In genomic region chr4:148744053-148744452, GRCm38 (mm10) we compare ENCODE assay signal across 20 mouse cellular contexts.
DNase-seq lines count a peak whose midpoint lies in the region; ATAC-seq lines count a peak whose summit lies in the region.
"Had no signal": no experiment of that assay in that cellular context is flagged by ENCODE, and none has a peak within 500 bp of the region (broad histone marks: within the 10 kb centered on the region; RNA-seq: fewer than 3 reads in every experiment).

No protein-coding gene starts in this region.

- 42% methylated on average over 8 of the region's 8 CpGs for WGBS in neural tube, embryonic 11.5 days
- 44% methylated on average over 8 of the region's 8 CpGs for WGBS in hindbrain, embryonic 16.5 days

- no peak overlapping the region for H3K4me2 ChIP-seq in neural tube, embryonic 11.5 days (ENCODE audit: low read depth)
- no peak overlapping the region for H3K4me2 ChIP-seq in hindbrain, embryonic 16.5 days (ENCODE audit: low read length)
- H3K4me2 ChIP-seq: intestine, embryonic 15.5 days; liver, embryonic 11.5 days had no signal

- H3K9me3 ChIP-seq in neural tube, embryonic 11.5 days (ENCODE audit: control insufficient read depth, low read length), result no peaks in the 10 kb centered on the region
- no peaks in the 10 kb centered on the region for H3K9me3 ChIP-seq in hindbrain, embryonic 16.5 days (ENCODE audit: control insufficient read depth, low read length)
- H3K9me3 ChIP-seq: embryonic facial prominence, embryonic 13.5 days; forebrain, embryonic 15.5 days; heart, embryonic 12.5 days; intestine, embryonic 15.5 days; kidney, embryonic 15.5 days had no signal

- no peak overlapping the region for H3K4me3 ChIP-seq in neural tube, embryonic 11.5 days (ENCODE audit: low read depth, low read length)
- no peak overlapping the region for H3K4me3 ChIP-seq in hindbrain, embryonic 16.5 days (ENCODE audit: low read length)
- H3K4me3 ChIP-seq: embryonic facial prominence, embryonic 13.5 days; forebrain, embryonic 15.5 days; intestine, embryonic 15.5 days had no signal

- H3K27me3 ChIP-seq in neural tube, embryonic 11.5 days (ENCODE audit: control insufficient read depth, insufficient read depth, low read length), result peaks cover 6% of the 10 kb centered on the region; the same call in 1 of the 2 replicates
- peaks cover 25% of the 10 kb centered on the region for H3K27me3 ChIP-seq in hindbrain, embryonic 16.5 days (replicated peaks; ENCODE audit: control insufficient read depth, insufficient read depth, low read length)

- peak overlapping the region; percentile 49; the same call in 1 of the 2 replicates for H3K27ac ChIP-seq in neural tube, embryonic 11.5 days (ENCODE audit: low read depth, low read length)
- peak overlapping the region; percentile 48; the same call in 1 of the 2 replicates for H3K27ac ChIP-seq in hindbrain, embryonic 16.5 days (ENCODE audit: low read depth, low read length)
- H3K27ac ChIP-seq: embryonic facial prominence, embryonic 13.5 days; forebrain, embryonic 15.5 days; intestine, embryonic 15.5 days; kidney, embryonic 15.5 days had no signal

- H3K9ac ChIP-seq in neural tube, embryonic 11.5 days (ENCODE audit: low read length), result no peak overlapping the region
- no peak overlapping the region for H3K9ac ChIP-seq in hindbrain, embryonic 16.5 days (ENCODE audit: low read depth, low read length)
- H3K9ac ChIP-seq: embryonic facial prominence, embryonic 13.5 days; forebrain, embryonic 15.5 days; intestine, embryonic 15.5 days; kidney, embryonic 15.5 days had no signal

- ATAC-seq in neural tube, embryonic 11.5 days (ENCODE audit: insufficient read depth, low FRiP score, low TSS enrichment), result no peak
- ATAC-seq in hindbrain, embryonic 16.5 days, result no peak
- ATAC-seq in granulocyte monocyte progenitor cell, adult 5-6 weeks (replicated peaks; ENCODE audit: poor library complexity, severe bottlenecking), result no peak
- ATAC-seq: intestine, embryonic 15.5 days had no signal

- no peak for DNase-seq in neural tube, embryonic 11.5 days (ENCODE audit: low spot score)
- no peak for DNase-seq in neural tube, embryonic 10.5 days (ENCODE audit: extremely low spot score, low spot score)
- DNase-seq in R1 (ENCODE audit: low read depth, low spot score), result peak; percentile 81
- DNase-seq in adrenal gland, adult 18-20 months (ENCODE audit: low spot score in 2 of 2), result no peak
- no peak for DNase-seq in cerebellum, adult 11 months
- DNase-seq: adrenal gland, adult 8-10 months; cerebellum, adult 9-11 months; gastrocnemius, postnatal 36 days; heart, postnatal 36 days; lung, adult 2 months; right cerebral cortex, postnatal 14 days; spleen, adult 18-20 months had no signal

- peaks cover 14% of the 10 kb centered on the region for H3K4me1 ChIP-seq in neural tube, embryonic 11.5 days (ENCODE audit: control insufficient read depth, insufficient read depth, low read length)
- peaks cover 10% of the 10 kb centered on the region for H3K4me1 ChIP-seq in hindbrain, embryonic 16.5 days (ENCODE audit: control insufficient read depth, insufficient read depth, low read depth, low read length)

- no peaks in the 10 kb centered on the region for H3K36me3 ChIP-seq in neural tube, embryonic 11.5 days (ENCODE audit: control insufficient read depth, insufficient read depth, low read length)
- no peaks in the 10 kb centered on the region for H3K36me3 ChIP-seq in hindbrain, embryonic 16.5 days (ENCODE audit: control insufficient read depth, insufficient read depth, low read length)
- H3K36me3 ChIP-seq: embryonic facial prominence, embryonic 13.5 days; forebrain, embryonic 15.5 days; heart, embryonic 12.5 days; intestine, embryonic 15.5 days; kidney, embryonic 15.5 days had no signal
